Mouse (Mus musculus) midbrain, embryonic 16.5 days (tissue): Measurements from ENCODE around the gene Klk1. TPM values are rescaled to one million over a fixed set of nuclear protein-coding genes. Genes with fewer than 3 reads are reported as not detected.

Source experiments
- ATAC-seq: fragments of 200-750 bp; cut with Nextera tagmentation; 2 replicates; pipeline ENCODE4 v1.8.0; 2017; ENCODE audit warnings: moderate TSS enrichment
- H3K27ac ChIP-seq: fragments of 300-500 bp; sonication (generic); 2 replicates; pipeline ENCODE4 v1.5.1; 2014; ENCODE audit warnings: mild to moderate bottlenecking, low read length, mixed read lengths
- H3K27me3 ChIP-seq: fragments of 300-500 bp; sonication (generic); 2 replicates; pipeline ENCODE4 v1.6.1; 2014; ENCODE audit warnings: low read depth, low read length, mixed read lengths; ENCODE audit not compliant: control insufficient read depth, insufficient read depth
- H3K36me3 ChIP-seq: fragments of 300-500 bp; sonication (generic); 2 replicates; pipeline ENCODE4 v1.6.1; 2014; ENCODE audit warnings: mild to moderate bottlenecking, low read length, moderate library complexity, mixed read lengths; ENCODE audit not compliant: control insufficient read depth, insufficient read depth
- H3K4me1 ChIP-seq: fragments of 300-500 bp; sonication (generic); 2 replicates; pipeline ENCODE4 v1.6.1; 2014; ENCODE audit warnings: mild to moderate bottlenecking, low read length, mixed read lengths; ENCODE audit not compliant: control insufficient read depth, insufficient read depth
- H3K4me2 ChIP-seq: fragments of 300-500 bp; sonication (generic); 2 replicates; pipeline ENCODE4 v1.6.1; 2014; ENCODE audit warnings: mild to moderate bottlenecking, low read length, mixed read lengths
- H3K4me3 ChIP-seq: fragments of 300-500 bp; sonication (generic); 2 replicates; pipeline ENCODE4 v1.5.1; 2014; ENCODE audit warnings: low read depth, mild to moderate bottlenecking, low read length, moderate library complexity, mixed read lengths
- H3K9ac ChIP-seq: fragments of 300-500 bp; sonication (generic); 2 replicates; pipeline ENCODE4 v1.6.1; 2014; ENCODE audit warnings: low read depth, low read length, mixed read lengths
- H3K9me3 ChIP-seq: fragments of 300-500 bp; sonication (generic); replicated peaks from 2 replicates; pipeline ENCODE4 v1.6.1; 2014; ENCODE audit warnings: mild to moderate bottlenecking, low read length, mixed read lengths; ENCODE audit not compliant: control insufficient read depth, poor library complexity, severe bottlenecking
- WGBS: fragments of 180-500 bp; shearing (Covaris S2); extraction: QIAGEN DNeasy Blood & Tissue Kit; methylation state at CpG from one replicate; pipeline ENCODE4 v1.1.7; 2014; 5-methylcytosine and 5-hydroxymethylcytosine counted together
- polyA plus RNA-seq: library from polyadenylated mRNA; unstranded; fragments of >200 nt; fragmentation: Nextera tagmentation; extraction: Ambion mirVana; gene quantifications from 2 replicates; pipeline ENCODE4 v1.2.1, GENCODE M21; 2015

Gene Klk1
- polyA plus RNA-seq, 1 experiment from 2014 or later: not detected

DNA sequence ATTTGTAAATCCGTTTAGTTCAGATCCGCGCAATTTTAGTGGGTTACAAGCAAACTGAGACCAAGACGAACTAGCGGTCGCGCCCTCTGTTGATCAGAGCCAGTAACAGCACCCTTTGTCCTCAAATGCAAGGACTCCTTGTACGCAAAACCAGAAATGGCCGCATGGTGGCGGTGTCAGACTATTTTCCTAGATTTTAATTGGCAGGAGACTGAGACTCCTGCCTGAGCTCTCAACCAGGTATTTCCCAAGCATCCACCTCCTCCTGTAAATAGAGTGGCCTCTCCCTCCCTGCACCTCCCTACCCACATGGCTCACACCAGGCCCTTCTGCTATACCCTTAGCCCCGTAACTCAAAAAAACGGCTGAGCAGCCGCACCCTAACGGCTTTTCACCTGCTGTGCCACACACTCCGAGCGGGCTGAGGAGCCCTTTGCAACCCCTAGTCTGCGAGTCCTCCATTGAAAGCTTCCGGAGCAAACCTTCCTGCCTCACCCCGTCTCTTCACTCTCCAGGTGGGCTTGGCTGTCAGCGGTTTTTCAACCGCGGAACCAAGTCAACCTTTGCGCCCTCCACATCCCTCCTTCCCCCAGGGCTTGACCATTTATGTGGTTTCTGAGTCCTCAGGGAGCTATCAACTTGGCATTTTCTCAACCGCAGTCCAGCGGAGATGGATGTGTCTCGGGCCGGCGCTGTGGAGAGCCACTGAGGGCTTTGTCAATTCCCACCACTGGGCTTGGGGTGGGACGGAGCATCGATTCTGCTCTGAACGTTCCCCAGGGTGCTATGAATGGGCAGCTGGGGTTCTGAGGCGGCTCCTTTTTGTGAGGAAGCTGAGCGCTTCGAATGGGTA is 37.9 kb downstream of the Klk1 start:
- H3K27me3 ChIP-seq: no peaks in the 10 kb centered on the region
- H3K36me3 ChIP-seq: no peaks in the 10 kb centered on the region
- no peaks in the 10 kb centered on the region for H3K9me3 ChIP-seq
- WGBS: 2% methylated on average over 34 of the region's 34 CpGs
- H3K4me1 ChIP-seq: no peaks in the 10 kb centered on the region
- H3K27ac ChIP-seq: peak overlapping the region; percentile 67
- peak overlapping the region; percentile 35 for H3K4me3 ChIP-seq
- peak overlapping the region; percentile 66 for H3K9ac ChIP-seq
- peak; percentile 89 for ATAC-seq
- H3K4me2 ChIP-seq: peak overlapping the region; percentile 62

DNA sequence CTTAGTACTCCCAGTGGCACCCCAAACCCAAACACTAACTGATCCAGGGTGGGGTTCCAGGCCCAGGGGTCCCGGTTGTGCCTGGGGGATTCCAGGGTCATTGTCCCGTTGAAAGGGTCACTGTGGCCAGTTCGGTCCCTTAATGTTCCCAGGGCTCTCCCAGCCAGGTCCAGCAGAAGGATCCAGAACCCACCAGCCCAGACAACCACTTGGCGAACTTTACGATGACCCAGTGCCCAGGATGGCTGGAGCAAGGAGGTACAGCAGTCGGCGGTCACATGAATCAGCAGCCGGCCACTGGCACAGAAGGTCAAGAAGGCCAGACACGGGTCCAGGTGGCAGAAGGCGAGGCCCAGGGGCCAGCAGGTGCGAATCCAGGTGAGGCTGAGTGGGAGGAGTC is 43.0 kb downstream of the Klk1 start:
- H3K27ac ChIP-seq: no peak overlapping the region
- no peaks in the 10 kb centered on the region for H3K36me3 ChIP-seq
- H3K9me3 ChIP-seq: no peaks in the 10 kb centered on the region
- no peak overlapping the region for H3K4me2 ChIP-seq
- H3K27me3 ChIP-seq: no peaks in the 10 kb centered on the region
- ATAC-seq: no peak
- H3K9ac ChIP-seq: no peak overlapping the region
- H3K4me1 ChIP-seq: no peaks in the 10 kb centered on the region
- no peak overlapping the region for H3K4me3 ChIP-seq
- 83% methylated on average over 11 of the region's 11 CpGs for WGBS

DNA sequence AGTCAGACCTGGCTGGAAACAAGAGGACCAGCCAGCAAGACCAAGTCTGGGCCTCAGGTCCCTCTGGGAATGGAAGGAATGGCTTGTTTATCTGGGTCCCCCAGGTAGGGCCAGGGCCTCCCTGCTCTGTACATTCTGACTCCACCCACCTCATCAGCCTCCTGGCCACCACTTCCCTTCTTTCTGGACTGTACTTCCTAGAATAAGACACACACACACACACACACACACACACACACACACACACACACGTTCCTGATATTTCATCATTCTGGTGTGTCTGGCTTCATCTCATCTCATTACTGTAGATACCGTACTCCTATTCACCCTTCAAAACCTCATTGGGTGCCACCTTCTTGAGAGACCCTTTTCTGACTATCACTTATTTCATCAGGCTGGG is 44.2 kb downstream of the Klk1 start:
- no peak overlapping the region for H3K4me2 ChIP-seq
- H3K36me3 ChIP-seq: no peaks in the 10 kb centered on the region
- no peaks in the 10 kb centered on the region for H3K27me3 ChIP-seq
- H3K4me1 ChIP-seq: no peaks in the 10 kb centered on the region
- ATAC-seq: no peak
- no peak overlapping the region for H3K4me3 ChIP-seq
- 96% methylated on average over 2 of the region's 2 CpGs for WGBS
- H3K9me3 ChIP-seq: no peaks in the 10 kb centered on the region
- H3K9ac ChIP-seq: no peak overlapping the region
- no peak overlapping the region for H3K27ac ChIP-seq

DNA sequence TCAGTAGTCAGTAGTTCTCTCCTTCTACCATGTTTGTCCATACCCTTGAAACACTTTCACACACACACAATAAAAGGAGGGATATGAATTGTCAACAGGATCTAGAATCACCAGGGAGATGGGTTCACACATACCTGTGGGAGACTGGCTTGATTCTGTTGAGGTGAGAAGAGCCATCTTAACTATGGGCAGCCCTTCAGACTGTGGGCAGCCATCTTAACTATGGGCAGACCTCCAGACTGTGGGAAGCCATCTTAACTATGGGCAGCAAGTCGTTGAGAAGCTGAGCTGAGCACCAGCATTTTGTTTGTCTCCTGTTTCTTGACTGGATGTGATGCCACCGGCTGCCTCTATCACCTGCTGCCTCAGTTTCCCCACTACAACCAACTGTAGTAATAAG is 46.1 kb downstream of the Klk1 start:
- Histone ChIP-seq H3K4me1 (no peaks in the 10 kb centered on the region), H3K27ac (no peak overlapping the region), H3K9me3 (no peaks in the 10 kb centered on the region), H3K27me3 (no peaks in the 10 kb centered on the region), H3K4me3 (no peak overlapping the region), H3K4me2 (no peak overlapping the region), H3K36me3 (no peaks in the 10 kb centered on the region), H3K9ac (no peak overlapping the region)
- WGBS: 70% methylated on average over 2 of the region's 2 CpGs
- 0 out of 2 replicates have a peak, but pooled peaks have one; percentile 61 for ATAC-seq

DNA sequence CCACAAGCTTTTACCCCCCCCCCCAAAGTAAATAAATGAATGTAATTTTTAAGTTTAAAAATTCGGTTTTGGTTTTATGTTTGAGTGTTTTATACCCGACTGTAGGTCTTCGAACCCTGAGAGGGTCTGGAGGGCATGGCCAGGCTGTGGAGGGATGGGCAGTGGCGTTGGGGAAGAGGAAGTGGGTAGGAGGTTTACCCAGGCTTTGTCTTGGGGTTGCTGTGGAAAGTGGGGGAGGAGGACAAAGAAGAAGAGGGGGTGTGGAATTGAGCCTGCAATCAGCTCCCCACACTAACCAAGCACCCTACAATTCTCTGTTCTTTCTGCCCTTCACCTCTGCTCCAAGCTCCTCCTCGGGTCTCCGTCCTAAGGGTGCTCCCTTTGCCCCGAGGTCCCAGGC is 47.4 kb downstream of the Klk1 start:
- Histone ChIP-seq H3K9ac (no peak overlapping the region), H3K4me3 (no peak overlapping the region), H3K27ac (no peak overlapping the region), H3K9me3 (no peaks in the 10 kb centered on the region), H3K4me2 (no peak overlapping the region), H3K27me3 (no peaks in the 10 kb centered on the region), H3K36me3 (no peaks in the 10 kb centered on the region), H3K4me1 (no peaks in the 10 kb centered on the region)
- 88% methylated on average over 7 of the region's 7 CpGs for WGBS
- ATAC-seq: no peak

DNA sequence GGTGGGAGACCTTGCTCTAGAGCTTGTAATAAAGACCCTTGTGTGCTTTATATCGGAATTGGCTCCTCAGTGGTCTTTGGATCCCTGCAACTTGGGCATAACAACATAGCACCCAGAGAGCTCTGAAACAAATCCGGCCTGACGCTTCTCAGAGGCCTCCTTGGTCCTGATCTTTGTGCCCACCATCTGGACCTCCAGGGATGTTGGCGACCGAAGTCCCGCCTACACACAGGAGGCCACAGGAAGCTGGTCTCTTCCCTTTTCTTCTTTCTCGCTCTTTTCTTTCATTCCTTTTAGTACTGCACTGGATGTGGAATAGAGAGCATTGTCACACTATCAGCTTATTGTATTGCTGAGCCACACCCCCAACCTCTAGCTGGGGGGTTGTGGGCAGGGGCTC is 48.3 kb downstream of the Klk1 start:
- no peak overlapping the region for H3K4me3 ChIP-seq
- no peaks in the 10 kb centered on the region for H3K4me1 ChIP-seq
- H3K36me3 ChIP-seq: no peaks in the 10 kb centered on the region
- no peaks in the 10 kb centered on the region for H3K9me3 ChIP-seq
- H3K4me2 ChIP-seq: no peak overlapping the region
- no peak overlapping the region for H3K27ac ChIP-seq
- no peak overlapping the region for H3K9ac ChIP-seq
- no peaks in the 10 kb centered on the region for H3K27me3 ChIP-seq
- 60% methylated on average over 7 of the region's 7 CpGs for WGBS
- no peak for ATAC-seq

DNA sequence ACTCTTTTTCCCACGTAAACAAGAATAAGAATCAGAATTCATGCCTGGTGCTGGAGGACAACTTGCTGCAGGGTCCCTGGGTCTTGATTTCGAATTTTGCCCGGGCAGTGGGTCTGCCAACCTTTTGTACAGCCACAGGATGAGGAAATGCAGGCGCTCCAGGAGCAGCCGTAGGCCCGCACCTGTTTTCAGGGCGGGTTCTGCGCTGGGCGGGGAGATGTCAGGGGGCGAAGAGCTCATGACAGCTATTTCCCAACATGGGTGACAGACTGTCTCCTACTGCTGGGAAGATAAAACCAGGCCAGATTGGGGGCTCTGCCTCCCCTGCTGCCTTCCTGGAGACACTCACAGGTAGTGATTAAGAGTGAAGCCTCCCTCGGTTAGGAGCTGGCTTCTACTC is 48.9 kb downstream of the Klk1 start:
- no peaks in the 10 kb centered on the region for H3K9me3 ChIP-seq
- H3K27me3 ChIP-seq: no peaks in the 10 kb centered on the region
- no peak for ATAC-seq
- no peak overlapping the region for H3K9ac ChIP-seq
- H3K4me3 ChIP-seq: no peak overlapping the region
- no peaks in the 10 kb centered on the region for H3K36me3 ChIP-seq
- no peaks in the 10 kb centered on the region for H3K4me1 ChIP-seq
- no peak overlapping the region for H3K27ac ChIP-seq
- WGBS: 43% methylated on average over 11 of the region's 11 CpGs
- H3K4me2 ChIP-seq: no peak overlapping the region

DNA sequence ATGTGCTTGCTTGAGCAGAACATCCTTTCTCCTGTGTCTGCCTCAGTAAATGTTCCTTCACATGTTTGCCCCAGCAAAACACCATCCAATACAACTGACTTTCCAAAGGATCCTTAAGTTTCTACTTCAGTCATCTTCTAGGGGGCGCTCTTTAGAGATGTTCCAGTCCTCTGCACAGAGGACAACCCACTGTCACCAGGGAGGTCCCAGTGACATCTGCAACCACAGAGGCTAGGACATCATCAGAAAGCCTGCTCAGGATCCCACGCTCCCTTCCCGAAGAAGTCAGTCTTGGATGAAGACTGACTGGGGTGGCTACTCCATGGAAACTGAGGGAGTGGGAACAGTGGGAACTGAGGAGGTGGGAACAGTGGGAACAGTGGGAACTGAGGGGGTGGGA is 50.4 kb downstream of the Klk1 start:
- 82% methylated on average over 3 of the region's 3 CpGs for WGBS
- no peak for ATAC-seq
- no peak overlapping the region for H3K27ac ChIP-seq
- no peak overlapping the region for H3K4me2 ChIP-seq
- H3K4me1 ChIP-seq: no peaks in the 10 kb centered on the region
- H3K4me3 ChIP-seq: no peak overlapping the region
- H3K9ac ChIP-seq: no peak overlapping the region
- H3K27me3 ChIP-seq: no peaks in the 10 kb centered on the region
- H3K9me3 ChIP-seq: no peaks in the 10 kb centered on the region
- no peaks in the 10 kb centered on the region for H3K36me3 ChIP-seq

DNA sequence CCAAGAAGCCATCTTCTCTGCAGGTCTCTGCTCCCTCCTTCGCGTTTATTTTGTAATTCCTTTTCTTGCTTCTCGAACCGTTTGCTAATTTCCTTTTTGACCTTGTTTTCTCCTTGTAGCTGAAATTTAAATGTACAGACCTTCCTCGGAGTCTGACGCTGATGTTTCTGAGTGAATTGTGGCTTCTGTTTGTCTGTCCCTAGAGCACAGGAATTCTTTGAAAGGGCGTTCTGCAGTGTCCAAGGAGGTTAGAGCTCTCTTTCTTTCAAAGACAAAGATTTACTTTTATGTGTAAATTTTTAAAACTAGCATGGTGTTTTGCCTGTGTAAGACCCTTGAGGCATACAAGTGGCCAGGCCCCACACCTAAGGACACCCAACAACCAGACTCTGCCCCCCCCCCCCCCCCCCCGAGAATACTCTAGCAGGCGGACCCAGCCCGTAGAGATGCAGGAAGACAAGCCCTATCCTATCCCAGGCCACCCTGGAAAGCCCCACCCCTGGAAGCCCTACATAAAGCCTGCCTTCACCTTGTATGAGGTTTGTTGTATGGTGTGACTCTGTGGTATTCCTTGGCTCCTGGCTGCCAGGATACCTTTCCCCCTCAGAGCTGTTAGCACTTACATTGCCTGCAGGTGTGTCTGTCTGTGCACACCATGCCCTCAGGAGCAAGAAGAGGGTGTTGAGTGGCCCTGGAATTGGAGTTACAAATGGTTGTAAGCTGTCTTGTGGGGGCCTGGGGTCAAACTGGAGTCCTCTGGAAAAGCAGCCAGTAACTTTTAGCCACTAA is 51.5 kb downstream of the Klk1 start:
- Histone ChIP-seq H3K4me2 (no peak overlapping the region), H3K9me3 (no peaks in the 10 kb centered on the region), H3K9ac (no peak overlapping the region), H3K27me3 (no peaks in the 10 kb centered on the region), H3K4me1 (peaks cover 5% of the 10 kb centered on the region; the same call in 1 of the 2 replicates), H3K4me3 (no peak overlapping the region), H3K27ac (no peak overlapping the region), H3K36me3 (no peaks in the 10 kb centered on the region)
- WGBS: 80% methylated on average over 8 of the region's 10 CpGs
- no peak for ATAC-seq
